Mouse (Mus musculus): ENCODE measurements around the gene Ing3.

- TF ChIP-seq CTCF (IDR thresholded peaks at IDR 0.05; ENCODE audit: low read depth, low read length) (no peak), POLR2A (IDR thresholded peaks at IDR 0.05; ENCODE audit: extremely low read depth, insufficient read depth, low read length) (no peak)
Measured at GRCm38 (mm10) chr6:22001284-22001916, 52.0 kb downstream of the Ing3 start.
